Mouse (Mus musculus) lung, postnatal 0 days (tissue): ENCODE measurements at regions not wholly inside any gene's neighbourhood (a gene's known extent, or its start where the extent isn't known, plus 50 kb on each side); places are given as distances from the start of the nearest gene placed in this dataset.

Experiments
- ATAC-seq: fragments of 200-750 bp; cut with Nextera tagmentation; 2 replicates; pipeline ENCODE4 v1.8.0; 2017; ENCODE audit warnings: moderate library complexity
- DNase-seq: peaks from one replicate; pipeline ENCODE4 v3.0.0-alpha.2; 2016; ENCODE audit warnings: low spot score
- H3K27ac ChIP-seq: fragments of 300-500 bp; sonication (generic); 2 replicates; pipeline ENCODE4 v1.5.1; 2014; ENCODE audit warnings: antibody characterized with exemption, mild to moderate bottlenecking, low read length, mixed read lengths
- H3K27me3 ChIP-seq: fragments of 300-500 bp; sonication (generic); replicated peaks from 2 replicates; pipeline ENCODE4 v1.6.1; 2014; ENCODE audit warnings: low read length, mixed read lengths; ENCODE audit not compliant: insufficient read depth
- H3K36me3 ChIP-seq: fragments of 300-500 bp; sonication (generic); 2 replicates; pipeline ENCODE4 v1.6.1; 2014; ENCODE audit warnings: low read length, mixed read lengths; ENCODE audit not compliant: insufficient read depth
- H3K4me1 ChIP-seq: fragments of 300-500 bp; sonication (generic); 2 replicates; pipeline ENCODE4 v1.6.1; 2014; ENCODE audit warnings: antibody characterized with exemption, low read depth, low read length, mixed read lengths; ENCODE audit not compliant: insufficient read depth
- H3K4me2 ChIP-seq: fragments of 300-500 bp; sonication (generic); replicated peaks from 2 replicates; pipeline ENCODE4 v1.6.1; 2014; ENCODE audit warnings: low read depth, mild to moderate bottlenecking, low read length, moderate library complexity, mixed read lengths
- H3K4me3 ChIP-seq: fragments of 300-500 bp; sonication (generic); 2 replicates; pipeline ENCODE4 v1.5.1; 2014; ENCODE audit warnings: low read depth, low read length
- H3K9ac ChIP-seq: fragments of 300-500 bp; sonication (generic); replicated peaks from 2 replicates; pipeline ENCODE4 v1.6.1; 2014; ENCODE audit warnings: low read depth, mild to moderate bottlenecking
- H3K9me3 ChIP-seq: fragments of 300-500 bp; sonication (generic); 2 replicates; pipeline ENCODE4 v1.6.1; 2016; ENCODE audit warnings: low read length, mixed read lengths
- CTCF ChIP-seq: IDR thresholded peaks from 2 replicates; pipeline ENCODE4 v1.5.1; 2016; ENCODE audit warnings: antibody characterized with exemption, mild to moderate bottlenecking
- EP300 ChIP-seq: IDR thresholded peaks from 2 replicates; pipeline ENCODE4 v1.6.1; 2016; ENCODE audit warnings: antibody characterized with exemption, mild to moderate bottlenecking, control low read depth
- WGBS: fragments of 180-500 bp; shearing (Covaris S2); extraction: QIAGEN DNeasy Blood & Tissue Kit; methylation state at CpG from one replicate; pipeline ENCODE4 v1.1.7; 2014; 5-methylcytosine and 5-hydroxymethylcytosine counted together

GRCm38 (mm10) chr7:70788902-70789796 is 422.6 kb upstream of the Nr2f2 start:
- Histone ChIP-seq H3K4me2 (no peak overlapping the region), H3K27me3 (no peaks in the 10 kb centered on the region), H3K27ac (no peak overlapping the region), H3K9ac (no peak overlapping the region), H3K4me1 (no peaks in the 10 kb centered on the region), H3K4me3 (no peak overlapping the region), H3K9me3 (no peaks in the 10 kb centered on the region), H3K36me3 (no peaks in the 10 kb centered on the region)
- ATAC-seq: no peak
- 31% methylated on average over 21 of the region's 21 CpGs for WGBS
- TF ChIP-seq EP300: no peak
- peak; percentile 26 for DNase-seq

GRCm38 (mm10) chr7:70787966-70788365 is 421.4 kb upstream of the Nr2f2 start:
- no peak overlapping the region for H3K9ac ChIP-seq
- 43% methylated on average over 5 of the region's 5 CpGs for WGBS
- H3K4me1 ChIP-seq: no peaks in the 10 kb centered on the region
- TF ChIP-seq CTCF: no peak
- TF ChIP-seq EP300: no peak
- no peak for ATAC-seq
- no peaks in the 10 kb centered on the region for H3K9me3 ChIP-seq
- H3K27me3 ChIP-seq: no peaks in the 10 kb centered on the region
- H3K4me2 ChIP-seq: no peak overlapping the region
- DNase-seq: no peak
- no peak overlapping the region for H3K27ac ChIP-seq
- no peaks in the 10 kb centered on the region for H3K36me3 ChIP-seq
- no peak overlapping the region for H3K4me3 ChIP-seq

GRCm38 (mm10) chr7:70780742-70781332 is 414.3 kb upstream of the Nr2f2 start:
- H3K9me3 ChIP-seq: no peaks in the 10 kb centered on the region
- no peaks in the 10 kb centered on the region for H3K36me3 ChIP-seq
- whole genome bisulfite sequencing: 23% methylated on average over 2 of the region's 2 CpGs
- no peak overlapping the region for H3K9ac ChIP-seq
- no peak overlapping the region for H3K4me2 ChIP-seq
- H3K4me1 ChIP-seq: no peaks in the 10 kb centered on the region
- H3K27ac ChIP-seq: no peak overlapping the region
- H3K27me3 ChIP-seq: no peaks in the 10 kb centered on the region
- no peak overlapping the region for H3K4me3 ChIP-seq
- DNase-seq (no peak), ATAC-seq (no peak)
- TF ChIP-seq EP300: no peak
- TF ChIP-seq CTCF: no peak

- DNase-seq (no peak), ATAC-seq (no peak)
- H3K4me2 ChIP-seq: no peak overlapping the region
- no peaks in the 10 kb centered on the region for H3K27me3 ChIP-seq
- no peak overlapping the region for H3K9ac ChIP-seq
- TF ChIP-seq CTCF: no peak
- no peak for TF ChIP-seq EP300
- H3K27ac ChIP-seq: no peak overlapping the region
- H3K4me1 ChIP-seq: no peaks in the 10 kb centered on the region
- no peaks in the 10 kb centered on the region for H3K9me3 ChIP-seq
- H3K4me3 ChIP-seq: no peak overlapping the region
- 57% methylated on average over 4 of the region's 4 CpGs for WGBS
- H3K36me3 ChIP-seq: no peaks in the 10 kb centered on the region
Measured at GRCm38 (mm10) chr7:70777763-70778162, 411.2 kb upstream of the Nr2f2 start.

- Histone ChIP-seq H3K4me3 (no peak overlapping the region), H3K9ac (no peak overlapping the region), H3K36me3 (no peaks in the 10 kb centered on the region), H3K27me3 (no peaks in the 10 kb centered on the region), H3K4me2 (no peak overlapping the region), H3K9me3 (no peaks in the 10 kb centered on the region), H3K27ac (no peak overlapping the region), H3K4me1 (no peaks in the 10 kb centered on the region)
- TF ChIP-seq EP300 (no peak), CTCF (no peak)
- DNase-seq (no peak), ATAC-seq (no peak)
- WGBS: 44% methylated on average over 6 of the region's 6 CpGs
Measured at GRCm38 (mm10) chr7:70769655-70770054, 403.1 kb upstream of the Nr2f2 start.

- no peak; the same call in 1 of the 2 replicates for TF ChIP-seq EP300
- no peak for TF ChIP-seq CTCF
- H3K4me3 ChIP-seq: no peak overlapping the region
- H3K27ac ChIP-seq: no peak overlapping the region
- no peak overlapping the region for H3K4me2 ChIP-seq
- H3K4me1 ChIP-seq: no peaks in the 10 kb centered on the region
- H3K27me3 ChIP-seq: no peaks in the 10 kb centered on the region
- no peaks in the 10 kb centered on the region for H3K9me3 ChIP-seq
- 43% methylated on average over 5 of the region's 5 CpGs for WGBS
- peak; percentile 55 for DNase-seq
- ATAC-seq: no peak
- H3K36me3 ChIP-seq: no peaks in the 10 kb centered on the region
- no peak overlapping the region for H3K9ac ChIP-seq
Measured at GRCm38 (mm10) chr7:70767697-70768096, 401.2 kb upstream of the Nr2f2 start.
